Mouse (Mus musculus): Measurements from ENCODE around the gene Slc10a4.

DNA sequence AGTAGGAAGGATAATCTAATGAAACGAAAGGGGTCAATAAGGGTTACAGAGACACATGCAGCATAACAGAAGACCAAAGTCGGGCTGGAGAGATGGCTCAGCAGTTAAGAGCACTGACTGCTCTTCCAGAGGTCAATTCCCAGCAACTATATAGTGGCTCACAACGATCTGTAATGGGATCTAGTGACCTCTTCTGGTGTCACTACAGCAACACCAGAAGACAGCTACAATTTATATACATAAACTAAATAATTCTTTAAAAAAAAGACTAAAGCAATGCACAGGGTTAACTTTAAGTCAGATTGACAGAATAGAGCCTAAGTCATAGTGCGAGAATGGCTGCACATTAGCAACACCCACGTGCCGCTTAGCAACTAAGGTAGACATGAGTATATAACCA lies 46.6 kb upstream of the Slc10a4 start:
- TF ChIP-seq CTCF (IDR thresholded peaks at IDR 0.05; ENCODE audit: extremely low read depth, insufficient read depth, low read length) = no peak
- TF ChIP-seq POLR2A (IDR thresholded peaks at IDR 0.05; ENCODE audit: extremely low read depth, insufficient read depth, low read length) = no peak

Measured in cortical plate, adult 2 months (tissue).